Mouse (Mus musculus) neural tube, embryonic 11.5 days (tissue): ENCODE data around the gene Atg16l2. TPM values are rescaled to one million over a fixed set of nuclear protein-coding genes. Genes with fewer than 3 reads are reported as not detected.

Experiments used
- ATAC-seq: fragments of 200-750 bp; cut with Nextera tagmentation; 2 replicates; pipeline ENCODE4 v1.8.0; 2017; ENCODE audit warnings: moderate number of reproducible peaks, mild to moderate bottlenecking, moderate TSS enrichment, moderate library complexity; ENCODE audit not compliant: insufficient read depth, low FRiP score, low TSS enrichment
- DNase-seq: peaks from one replicate; pipeline ENCODE4 v3.0.0-alpha.2; 2015; ENCODE audit warnings: low spot score
- H3K27ac ChIP-seq: fragments of 300-500 bp; sonication (generic); 2 replicates; pipeline ENCODE4 v1.5.1; 2014; ENCODE audit warnings: low read depth, mild to moderate bottlenecking, low read length
- H3K27me3 ChIP-seq: fragments of 300-500 bp; sonication (generic); 2 replicates; pipeline ENCODE4 v1.6.1; 2014; ENCODE audit warnings: mild to moderate bottlenecking, low read length, mixed read lengths; ENCODE audit not compliant: control insufficient read depth, insufficient read depth
- H3K36me3 ChIP-seq: fragments of 300-500 bp; sonication (generic); 2 replicates; pipeline ENCODE4 v1.6.1; 2014; ENCODE audit warnings: mild to moderate bottlenecking, low read length, moderate library complexity, mixed read lengths; ENCODE audit not compliant: control insufficient read depth, insufficient read depth
- H3K4me1 ChIP-seq: fragments of 300-500 bp; sonication (generic); 2 replicates; pipeline ENCODE4 v1.6.1; 2014; ENCODE audit warnings: low read length, mixed read lengths; ENCODE audit not compliant: control insufficient read depth, insufficient read depth
- H3K4me2 ChIP-seq: fragments of 300-500 bp; sonication (generic); 2 replicates; pipeline ENCODE4 v1.6.1; 2014; ENCODE audit warnings: low read depth, mild to moderate bottlenecking, moderate library complexity
- H3K4me3 ChIP-seq: fragments of 300-500 bp; sonication (generic); 2 replicates; pipeline ENCODE4 v1.5.1; 2014; ENCODE audit warnings: low read depth, low read length
- H3K9ac ChIP-seq: fragments of 300-500 bp; sonication (generic); 2 replicates; pipeline ENCODE4 v1.6.1; 2014; ENCODE audit warnings: mild to moderate bottlenecking, low read length
- H3K9me3 ChIP-seq: fragments of 300-500 bp; sonication (generic); 2 replicates; pipeline ENCODE4 v1.6.1; 2016; ENCODE audit warnings: low read length; ENCODE audit not compliant: control insufficient read depth
- WGBS: fragments of 180-500 bp; shearing (Covaris S2); extraction: QIAGEN DNeasy Blood & Tissue Kit; methylation state at CpG from one replicate; pipeline ENCODE4 v1.1.7; 2014; 5-methylcytosine and 5-hydroxymethylcytosine counted together
- polyA plus RNA-seq: library from polyadenylated mRNA; unstranded; fragments of >200 nt; fragmentation: Nextera tagmentation; extraction: Ambion mirVana; gene quantifications from 2 replicates; pipeline ENCODE4 v1.2.1, GENCODE M21; 2014

Gene Atg16l2
- polyA plus RNA-seq, 1 experiment from 2014 or later, result 9.5 TPM

GRCm38 (mm10) chr7:101337401-101337800 is 35.4 kb upstream of the Atg16l2 start:
- DNase-seq (no peak), ATAC-seq (no peak)
- H3K36me3 ChIP-seq, result no peaks in the 10 kb centered on the region
- no peak overlapping the region for H3K9ac ChIP-seq
- 85% methylated on average over 3 of the region's 3 CpGs for WGBS
- H3K4me3 ChIP-seq, result no peak overlapping the region
- H3K27me3 ChIP-seq, result no peaks in the 10 kb centered on the region
- no peaks in the 10 kb centered on the region for H3K9me3 ChIP-seq
- no peak overlapping the region for H3K27ac ChIP-seq
- H3K4me2 ChIP-seq, result no peak overlapping the region
- H3K4me1 ChIP-seq, result no peaks in the 10 kb centered on the region

DNA sequence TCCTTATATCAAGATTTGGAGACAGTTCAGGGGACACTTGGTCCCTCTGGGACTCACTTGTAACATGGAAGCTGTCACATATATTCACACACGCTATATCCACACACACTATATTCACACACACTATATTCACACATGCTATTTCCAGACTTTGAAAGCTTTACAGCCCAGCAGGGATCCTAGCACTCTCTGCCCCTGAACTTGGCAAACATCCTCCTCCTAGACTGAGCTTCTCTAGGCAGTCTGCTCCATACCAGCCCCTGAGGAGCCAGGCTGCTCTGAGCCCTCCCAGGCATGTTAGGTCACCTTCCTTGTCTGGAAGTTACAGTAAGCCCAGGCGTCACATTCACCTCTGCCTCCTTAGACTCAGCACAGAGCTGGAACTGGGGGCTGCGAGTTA is 34.6 kb upstream of the Atg16l2 start:
- 90% methylated on average over 3 of the region's 3 CpGs for WGBS
- Histone ChIP-seq H3K4me3 (no peak overlapping the region), H3K4me2 (no peak overlapping the region), H3K9ac (no peak overlapping the region), H3K9me3 (no peaks in the 10 kb centered on the region), H3K27me3 (no peaks in the 10 kb centered on the region), H3K4me1 (no peaks in the 10 kb centered on the region), H3K36me3 (no peaks in the 10 kb centered on the region), H3K27ac (no peak overlapping the region)
- DNase-seq, result no peak
- no peak for ATAC-seq

GRCm38 (mm10) chr7:101335228-101335627 is 33.2 kb upstream of the Atg16l2 start:
- DNase-seq, result no peak
- H3K27ac ChIP-seq, result no peak overlapping the region
- no peak overlapping the region for H3K4me3 ChIP-seq
- no peak overlapping the region for H3K4me2 ChIP-seq
- 88% methylated on average over 2 of the region's 2 CpGs for WGBS
- no peaks in the 10 kb centered on the region for H3K27me3 ChIP-seq
- no peak for ATAC-seq
- H3K4me1 ChIP-seq, result no peaks in the 10 kb centered on the region
- H3K9me3 ChIP-seq, result no peaks in the 10 kb centered on the region
- no peak overlapping the region for H3K9ac ChIP-seq
- no peaks in the 10 kb centered on the region for H3K36me3 ChIP-seq

GRCm38 (mm10) chr7:101332045-101332831 is 30.2 kb upstream of the Atg16l2 start:
- Histone ChIP-seq H3K4me1 (no peaks in the 10 kb centered on the region), H3K36me3 (no peaks in the 10 kb centered on the region), H3K9me3 (no peaks in the 10 kb centered on the region), H3K9ac (no peak overlapping the region), H3K27ac (no peak overlapping the region), H3K4me3 (no peak overlapping the region), H3K4me2 (no peak overlapping the region), H3K27me3 (no peaks in the 10 kb centered on the region)
- ATAC-seq (no peak), DNase-seq (no peak)
- WGBS, result 85% methylated on average over 5 of the region's 5 CpGs

GRCm38 (mm10) chr7:101330841-101331173 is 28.8 kb upstream of the Atg16l2 start:
- no peak overlapping the region for H3K4me3 ChIP-seq
- DNase-seq, result no peak

DNA sequence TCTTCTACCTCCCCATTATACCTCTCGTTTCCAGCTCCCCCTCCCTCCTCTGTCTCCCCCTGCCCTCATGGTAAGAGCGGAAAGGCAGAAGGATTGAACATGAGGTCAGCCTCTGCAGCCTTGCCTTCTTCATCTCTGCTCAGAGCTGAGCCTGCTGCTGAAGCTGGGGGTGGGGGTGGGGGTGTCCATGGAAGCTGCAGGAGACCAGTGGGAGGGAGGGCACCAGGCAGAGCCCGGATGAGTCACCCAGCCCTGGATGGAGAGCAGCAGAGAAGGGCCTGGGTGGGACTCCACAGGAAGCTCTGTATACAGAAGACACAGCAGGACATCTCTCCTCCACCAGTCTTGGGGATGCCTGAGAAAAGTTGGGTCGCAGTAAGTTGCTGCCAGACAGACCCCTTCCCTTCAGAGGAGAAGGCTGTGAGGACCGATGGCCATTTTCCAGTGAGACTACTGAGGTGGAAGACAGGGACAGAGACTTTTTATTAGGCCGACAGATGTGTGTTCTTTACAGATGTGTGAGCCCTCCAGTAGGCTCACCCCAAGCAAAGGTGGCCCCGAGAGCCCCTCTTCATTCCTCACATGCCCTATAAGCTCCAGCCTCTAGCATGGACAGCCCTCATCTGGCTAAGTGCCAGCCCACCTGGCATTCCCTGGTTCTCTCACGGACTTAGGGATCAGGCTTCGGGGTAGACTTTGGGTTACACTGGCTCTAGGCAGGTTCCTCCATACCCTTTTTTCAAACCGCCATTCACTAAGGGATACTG is 28.2 kb upstream of the Atg16l2 start:
- Histone ChIP-seq H3K9ac (no peak overlapping the region), H3K27ac (no peak overlapping the region)
- no peak for ATAC-seq

More at GRCm38 (mm10) chr7:101330841-101331173, 28.8 kb upstream of the Atg16l2 start:
- Histone ChIP-seq H3K9ac (no peak overlapping the region), H3K36me3 (no peaks in the 10 kb centered on the region), H3K4me1 (no peaks in the 10 kb centered on the region), H3K9me3 (no peaks in the 10 kb centered on the region), H3K27ac (no peak overlapping the region), H3K27me3 (no peaks in the 10 kb centered on the region), H3K4me2 (no peak overlapping the region)
- 69% methylated on average over 4 of the region's 4 CpGs for WGBS
- no peak for ATAC-seq

GRCm38 (mm10) chr7:101329606-101330005 is 27.6 kb upstream of the Atg16l2 start:
- no peak overlapping the region for H3K4me3 ChIP-seq
- ATAC-seq (no peak), DNase-seq (no peak)
- WGBS, result 86% methylated on average over 4 of the region's 4 CpGs
- no peaks in the 10 kb centered on the region for H3K9me3 ChIP-seq
- H3K4me2 ChIP-seq, result no peak overlapping the region
- H3K36me3 ChIP-seq, result no peaks in the 10 kb centered on the region
- no peak overlapping the region for H3K27ac ChIP-seq
- no peak overlapping the region for H3K9ac ChIP-seq
- no peaks in the 10 kb centered on the region for H3K4me1 ChIP-seq
- H3K27me3 ChIP-seq, result no peaks in the 10 kb centered on the region

More for the DNA sequence above, 28.2 kb upstream of the Atg16l2 start:
- Histone ChIP-seq H3K4me3 (no peak overlapping the region), H3K27me3 (no peaks in the 10 kb centered on the region), H3K4me1 (no peaks in the 10 kb centered on the region), H3K36me3 (no peaks in the 10 kb centered on the region), H3K9me3 (no peaks in the 10 kb centered on the region), H3K4me2 (no peak overlapping the region)
- 73% methylated on average over 10 of the region's 10 CpGs for WGBS
- DNase-seq, result no peak

- H3K36me3 ChIP-seq, result no peaks in the 10 kb centered on the region
- ATAC-seq (no peak), DNase-seq (no peak)
- H3K4me2 ChIP-seq, result no peak overlapping the region
- no peaks in the 10 kb centered on the region for H3K4me1 ChIP-seq
- no peak overlapping the region for H3K9ac ChIP-seq
- no peak overlapping the region for H3K27ac ChIP-seq
- 76% methylated on average over 4 of the region's 4 CpGs for WGBS
- H3K27me3 ChIP-seq, result no peaks in the 10 kb centered on the region
- H3K4me3 ChIP-seq, result no peak overlapping the region
- H3K9me3 ChIP-seq, result no peaks in the 10 kb centered on the region
These were observed 26.6 kb upstream of the Atg16l2 start for GRCm38 (mm10) chr7:101328621-101329158.
